ENCODE assay signal across 7 mouse cellular contexts in genomic region chr4:107179561-107179960, GRCm38 (mm10). TPM values are rescaled to one million over a fixed set of nuclear protein-coding genes. Genes with fewer than 3 reads are reported as not detected.
A peak's percentile ranks its signal among the peaks of the same experiment; 100 is the strongest.
DNase-seq lines count a peak whose midpoint lies in the region; ATAC-seq and TF ChIP-seq lines count a peak whose summit lies in the region.

No protein-coding gene starts in this region.

- peak; percentile 44 for DNase-seq in lung, embryonic 14.5 days
- no peak for DNase-seq in lung, postnatal 4 days
- DNase-seq in embryonic facial prominence, embryonic 10.5 days (ENCODE audit: low spot score): no peak
- DNase-seq in gastrocnemius, adult 18-20 months (ENCODE audit: low spot score): no peak
- no peak for DNase-seq in kidney, postnatal 10 days

- peak overlapping the region; percentile 93 for H3K27ac ChIP-seq in lung, embryonic 14.5 days (ENCODE audit: low read depth)
- peak overlapping the region; percentile 97 for H3K27ac ChIP-seq in embryonic facial prominence, embryonic 10.5 days (replicated peaks)
- peak overlapping the region; percentile 99 for H3K27ac ChIP-seq in intestine, embryonic 15.5 days
- peak overlapping the region; percentile 99 for H3K27ac ChIP-seq in neural tube, embryonic 15.5 days (replicated peaks)

- no peak for ATAC-seq in lung, embryonic 14.5 days (ENCODE audit: insufficient read depth)
- ATAC-seq in intestine, embryonic 15.5 days: no peak
- no peak for ATAC-seq in neural tube, embryonic 15.5 days (ENCODE audit: low FRiP score)

- H3K27me3 ChIP-seq in lung, embryonic 14.5 days (ENCODE audit: insufficient read depth, low read length): no peaks in the 10 kb centered on the region
- no peaks in the 10 kb centered on the region for H3K27me3 ChIP-seq in embryonic facial prominence, embryonic 10.5 days (replicated peaks; ENCODE audit: low read depth, poor library complexity, severe bottlenecking)
- no peaks in the 10 kb centered on the region for H3K27me3 ChIP-seq in intestine, embryonic 15.5 days (replicated peaks)
- H3K27me3 ChIP-seq in neural tube, embryonic 15.5 days (replicated peaks): no peaks in the 10 kb centered on the region

- peaks cover 6% of the 10 kb centered on the region; the same call in 1 of the 2 replicates for H3K4me1 ChIP-seq in lung, embryonic 14.5 days (ENCODE audit: insufficient read depth)
- H3K4me1 ChIP-seq in embryonic facial prominence, embryonic 10.5 days: peaks cover 44% of the 10 kb centered on the region
- H3K4me1 ChIP-seq in intestine, embryonic 15.5 days (replicated peaks): peaks cover 21% of the 10 kb centered on the region
- peaks cover 46% of the 10 kb centered on the region for H3K4me1 ChIP-seq in neural tube, embryonic 15.5 days

- WGBS in lung, embryonic 14.5 days: 2% methylated on average over 8 of the region's 8 CpGs
- 7% methylated on average over 8 of the region's 8 CpGs for WGBS in embryonic facial prominence, embryonic 10.5 days
- 2% methylated on average over 8 of the region's 8 CpGs for WGBS in intestine, embryonic 15.5 days
- WGBS in neural tube, embryonic 15.5 days: 2% methylated on average over 8 of the region's 8 CpGs

- peaks cover 17% of the 10 kb centered on the region for H3K36me3 ChIP-seq in lung, embryonic 14.5 days (ENCODE audit: insufficient read depth)
- H3K36me3 ChIP-seq in embryonic facial prominence, embryonic 10.5 days (replicated peaks): peaks cover 20% of the 10 kb centered on the region
- H3K36me3 ChIP-seq in intestine, embryonic 15.5 days: no peaks in the 10 kb centered on the region
- H3K36me3 ChIP-seq in neural tube, embryonic 15.5 days: no peaks in the 10 kb centered on the region

- H3K9me3 ChIP-seq in lung, embryonic 14.5 days (ENCODE audit: low read depth, low read length): no peaks in the 10 kb centered on the region
- H3K9me3 ChIP-seq in embryonic facial prominence, embryonic 10.5 days: no peaks in the 10 kb centered on the region
- H3K9me3 ChIP-seq in intestine, embryonic 15.5 days: no peaks in the 10 kb centered on the region
- no peaks in the 10 kb centered on the region for H3K9me3 ChIP-seq in neural tube, embryonic 15.5 days (replicated peaks)

- peak overlapping the region; percentile 87 for H3K9ac ChIP-seq in lung, embryonic 14.5 days
- H3K9ac ChIP-seq in intestine, embryonic 15.5 days: peak overlapping the region; percentile 86
- H3K9ac ChIP-seq in neural tube, embryonic 15.5 days (replicated peaks): peak overlapping the region; percentile 87

- TF ChIP-seq CTCF in lung, embryonic 14.5 days (IDR thresholded peaks at IDR 0.05; ENCODE audit: low read depth): no peak

- H3K4me3 ChIP-seq in lung, embryonic 14.5 days (ENCODE audit: low read depth, low read length): peak overlapping the region; percentile 97
- peak overlapping the region; percentile 99 for H3K4me3 ChIP-seq in embryonic facial prominence, embryonic 10.5 days
- peak overlapping the region; percentile 86 for H3K4me3 ChIP-seq in intestine, embryonic 15.5 days (replicated peaks)
- H3K4me3 ChIP-seq in neural tube, embryonic 15.5 days (replicated peaks): peak overlapping the region; percentile 99

- H3K4me2 ChIP-seq in lung, embryonic 14.5 days: peak overlapping the region; percentile 74
- peak overlapping the region; percentile 59 for H3K4me2 ChIP-seq in intestine, embryonic 15.5 days (replicated peaks)
- H3K4me2 ChIP-seq in neural tube, embryonic 15.5 days: peak overlapping the region; percentile 77

RNA-seq across cellular contexts. Expression of gene Tceanc2, which starts 0.6 kb away (rescaled TPM):
- 17.1 and 28.3 TPM in 2 replicates for polyA plus RNA-seq in lung, embryonic 14.5 days (2014; fragmentation: Nextera tagmentation; extraction: Ambion mirVana)
- 20.7 and 42.7 TPM in 2 replicates for polyA plus RNA-seq in embryonic facial prominence, embryonic 10.5 days (2016; fragmentation: Nextera tagmentation; extraction: Ambion mirVana)
- 21.8 and 35.1 TPM in 2 replicates for polyA plus RNA-seq in intestine, embryonic 15.5 days (2015; fragmentation: Nextera tagmentation; extraction: Ambion mirVana)
- 17.7 and 36.3 TPM in 2 replicates for polyA plus RNA-seq in neural tube, embryonic 15.5 days (2015; fragmentation: Nextera tagmentation; extraction: Ambion mirVana)
- 10 to 100 TPM; 10.9 to 13.0 TPM for total RNA-seq in gastrocnemius, adult 18-20 months (2021)

RNA-seq across cellular contexts. Expression of gene Tmem59, which starts 1.4 kb away (rescaled TPM):
- 321 and 337 TPM in 2 replicates for polyA plus RNA-seq in lung, embryonic 14.5 days (2014; fragmentation: Nextera tagmentation; extraction: Ambion mirVana)
- polyA plus RNA-seq in embryonic facial prominence, embryonic 10.5 days (2016; fragmentation: Nextera tagmentation; extraction: Ambion mirVana): 266 and 281 TPM in 2 replicates
- 394 and 425 TPM in 2 replicates for polyA plus RNA-seq in intestine, embryonic 15.5 days (2015; fragmentation: Nextera tagmentation; extraction: Ambion mirVana)
- polyA plus RNA-seq in neural tube, embryonic 15.5 days (2015; fragmentation: Nextera tagmentation; extraction: Ambion mirVana): 391 and 405 TPM in 2 replicates
- total RNA-seq in gastrocnemius, adult 18-20 months (2021): 10 to 100 TPM; 74.4 to 89.6 TPM

RNA-seq across cellular contexts. Expression of gene Ldlrad1, which starts 29.4 kb away (rescaled TPM):
- polyA plus RNA-seq in lung, embryonic 14.5 days (2014; fragmentation: Nextera tagmentation; extraction: Ambion mirVana): not detected in 2 replicates
- not detected in 2 replicates for polyA plus RNA-seq in embryonic facial prominence, embryonic 10.5 days (2016; fragmentation: Nextera tagmentation; extraction: Ambion mirVana)
- not detected in 2 replicates for polyA plus RNA-seq in intestine, embryonic 15.5 days (2015; fragmentation: Nextera tagmentation; extraction: Ambion mirVana)
- polyA plus RNA-seq in neural tube, embryonic 15.5 days (2015; fragmentation: Nextera tagmentation; extraction: Ambion mirVana): not detected in 2 replicates
- total RNA-seq in gastrocnemius, adult 18-20 months (2021): not detected
